Comparison of ENCODE assay signal across 18 mouse cellular contexts in the genomic region with DNA sequence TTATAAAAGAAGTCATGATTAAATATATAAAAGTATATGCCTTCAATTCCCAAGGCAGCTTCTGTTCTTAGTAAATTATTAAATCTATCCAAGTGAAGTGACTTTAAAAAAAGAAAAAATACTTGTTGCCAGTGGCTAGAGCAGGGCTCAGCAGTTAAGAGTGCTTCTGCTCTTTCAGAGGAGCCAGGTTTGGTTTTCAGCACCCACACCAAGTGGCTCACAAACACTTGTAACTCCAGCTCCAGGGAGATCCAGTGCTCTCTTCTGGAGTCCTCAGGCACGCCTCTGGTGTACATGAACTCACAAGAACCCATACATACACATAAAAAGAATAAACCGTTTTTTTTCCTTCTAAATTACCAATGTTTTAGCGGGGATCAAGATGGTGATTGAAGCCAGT. TPM values are rescaled to one million over a fixed set of nuclear protein-coding genes. Genes with fewer than 3 reads are reported as not detected.
"Had no signal": no experiment of that assay in that cellular context is flagged by ENCODE, and none has a peak within 500 bp of the region (broad histone marks: within the 10 kb centered on the region; RNA-seq: fewer than 3 reads in every experiment).

No protein-coding gene starts in this region.

- H3K36me3 ChIP-seq: liver, embryonic 12.5 days; midbrain, embryonic 10.5 days; midbrain, embryonic 12.5 days; neural tube, embryonic 13.5 days; neural tube, embryonic 15.5 days had no signal

- H3K4me3 ChIP-seq: liver, embryonic 12.5 days; midbrain, embryonic 10.5 days; midbrain, embryonic 12.5 days; myocyte; neural tube, embryonic 13.5 days; neural tube, embryonic 15.5 days had no signal

- H3K9me3 ChIP-seq: liver, embryonic 12.5 days; midbrain, embryonic 10.5 days; midbrain, embryonic 12.5 days; neural tube, embryonic 13.5 days; neural tube, embryonic 15.5 days had no signal

- H3K4me2 ChIP-seq: liver, embryonic 12.5 days; lung, embryonic 14.5 days; midbrain, embryonic 12.5 days; neural tube, embryonic 13.5 days; neural tube, embryonic 15.5 days had no signal

- ATAC-seq: liver, embryonic 12.5 days; midbrain, embryonic 16.5 days had no signal

- H3K27ac ChIP-seq: liver, embryonic 12.5 days; liver, embryonic 14.5 days; midbrain, embryonic 10.5 days; midbrain, embryonic 12.5 days; neural tube, embryonic 13.5 days; neural tube, embryonic 15.5 days had no signal

- DNase-seq: lung, embryonic 14.5 days; midbrain, embryonic 14.5 days; retina, postnatal 1 day; right cerebral cortex, adult 18-20 months; right cerebral cortex, postnatal 25 days; right cerebral cortex, postnatal 4 days; spleen, adult 18-20 months; thymus, adult 18-20 months; thymus, postnatal 14 days; thymus, postnatal 36 days had no signal

- H3K9ac ChIP-seq: liver, embryonic 12.5 days; liver, embryonic 14.5 days; lung, embryonic 14.5 days; midbrain, embryonic 12.5 days; neural tube, embryonic 13.5 days; neural tube, embryonic 15.5 days had no signal

- H3K27me3 ChIP-seq: liver, embryonic 12.5 days; midbrain, embryonic 12.5 days; neural tube, embryonic 13.5 days; neural tube, embryonic 15.5 days had no signal

RNA-seq across cellular contexts. Expression of a gene that starts 58.6 kb away (rescaled TPM):
- polyA plus RNA-seq: midbrain, embryonic 16.5 days had no signal
